Mouse (Mus musculus) lung, postnatal 0 days (tissue): ENCODE measurements around the gene Mtmr6. TPM values are rescaled to one million over a fixed set of nuclear protein-coding genes. Genes with fewer than 3 reads are reported as not detected.

Experiments used
- ATAC-seq: fragments of 200-750 bp; cut with Nextera tagmentation; 2 replicates; pipeline ENCODE4 v1.8.0; 2017; ENCODE audit warnings: moderate library complexity
- DNase-seq: peaks from one replicate; pipeline ENCODE4 v3.0.0-alpha.2; 2016; ENCODE audit warnings: low spot score
- H3K27ac ChIP-seq: fragments of 300-500 bp; sonication (generic); 2 replicates; pipeline ENCODE4 v1.5.1; 2014; ENCODE audit warnings: antibody characterized with exemption, mild to moderate bottlenecking, low read length, mixed read lengths
- H3K27me3 ChIP-seq: fragments of 300-500 bp; sonication (generic); replicated peaks from 2 replicates; pipeline ENCODE4 v1.6.1; 2014; ENCODE audit warnings: low read length, mixed read lengths; ENCODE audit not compliant: insufficient read depth
- H3K36me3 ChIP-seq: fragments of 300-500 bp; sonication (generic); 2 replicates; pipeline ENCODE4 v1.6.1; 2014; ENCODE audit warnings: low read length, mixed read lengths; ENCODE audit not compliant: insufficient read depth
- H3K4me1 ChIP-seq: fragments of 300-500 bp; sonication (generic); 2 replicates; pipeline ENCODE4 v1.6.1; 2014; ENCODE audit warnings: antibody characterized with exemption, low read depth, low read length, mixed read lengths; ENCODE audit not compliant: insufficient read depth
- H3K4me2 ChIP-seq: fragments of 300-500 bp; sonication (generic); replicated peaks from 2 replicates; pipeline ENCODE4 v1.6.1; 2014; ENCODE audit warnings: low read depth, mild to moderate bottlenecking, low read length, moderate library complexity, mixed read lengths
- H3K4me3 ChIP-seq: fragments of 300-500 bp; sonication (generic); 2 replicates; pipeline ENCODE4 v1.5.1; 2014; ENCODE audit warnings: low read depth, low read length
- H3K9ac ChIP-seq: fragments of 300-500 bp; sonication (generic); replicated peaks from 2 replicates; pipeline ENCODE4 v1.6.1; 2014; ENCODE audit warnings: low read depth, mild to moderate bottlenecking
- H3K9me3 ChIP-seq: fragments of 300-500 bp; sonication (generic); 2 replicates; pipeline ENCODE4 v1.6.1; 2016; ENCODE audit warnings: low read length, mixed read lengths
- CTCF ChIP-seq: IDR thresholded peaks from 2 replicates; pipeline ENCODE4 v1.5.1; 2016; ENCODE audit warnings: antibody characterized with exemption, mild to moderate bottlenecking
- EP300 ChIP-seq: IDR thresholded peaks from 2 replicates; pipeline ENCODE4 v1.6.1; 2016; ENCODE audit warnings: antibody characterized with exemption, mild to moderate bottlenecking, control low read depth
- WGBS: fragments of 180-500 bp; shearing (Covaris S2); extraction: QIAGEN DNeasy Blood & Tissue Kit; methylation state at CpG from one replicate; pipeline ENCODE4 v1.1.7; 2014; 5-methylcytosine and 5-hydroxymethylcytosine counted together
- microRNA counts: library from miRNA; unstranded; fragments of <30 nt; microRNA quantifications from one replicate; lab custom pipeline; 2015
- microRNA-seq: library from miRNA; unstranded; fragments of <30 nt; microRNA quantifications from one replicate; pipeline ENCODE4, GENCODE M21; 2016
- polyA plus RNA-seq: library from polyadenylated mRNA; unstranded; fragments of >200 nt; fragmentation: Nextera tagmentation; extraction: Ambion mirVana; gene quantifications from 2 replicates; pipeline ENCODE4 v1.2.1, GENCODE M21; 2015

Mtmr6 gene
- polyA plus RNA-seq, 1 experiment from 2014 or later = 42.7 TPM

- no peaks in the 10 kb centered on the region for H3K9me3 ChIP-seq
- no peaks in the 10 kb centered on the region for H3K27me3 ChIP-seq
- no peak overlapping the region for H3K4me3 ChIP-seq
- no peak overlapping the region for H3K4me2 ChIP-seq
- no peak overlapping the region for H3K9ac ChIP-seq
- ATAC-seq (no peak), DNase-seq (no peak)
- 72% methylated on average over 4 of the region's 4 CpGs for WGBS
- TF ChIP-seq CTCF (no peak), EP300 (no peak)
- no peak overlapping the region for H3K27ac ChIP-seq
- H3K4me1 ChIP-seq = no peaks in the 10 kb centered on the region
- H3K36me3 ChIP-seq = no peaks in the 10 kb centered on the region
Observed at GRCm38 (mm10) chr14:60340570-60340969, 75.5 kb downstream of the Mtmr6 start.

GRCm38 (mm10) chr14:60345326-60345876 lies 80.4 kb downstream of the Mtmr6 start:
- no peaks in the 10 kb centered on the region for H3K36me3 ChIP-seq
- no peaks in the 10 kb centered on the region for H3K27me3 ChIP-seq
- no peaks in the 10 kb centered on the region for H3K9me3 ChIP-seq
- no peak overlapping the region for H3K4me3 ChIP-seq
- WGBS = 86% methylated on average over 6 of the region's 6 CpGs
- ATAC-seq (no peak), DNase-seq (no peak)
- H3K4me2 ChIP-seq = no peak overlapping the region
- H3K4me1 ChIP-seq = no peaks in the 10 kb centered on the region
- H3K27ac ChIP-seq = no peak overlapping the region
- H3K9ac ChIP-seq = no peak overlapping the region
- no peak for TF ChIP-seq CTCF
- no peak for TF ChIP-seq EP300

MicroRNAs encoded within 50 kb of the gene (microRNA counts, 519-probe panel; counts per million panel counts)
- not detected for microRNA mmu-miR-719 (lab: Ali Mortazavi, UCI)

Small RNA genes lying within 50 kb of the gene (microRNA-seq; reads per million reads assigned to microRNA genes)
- not detected for gene Mir719

Other genes starting within 250 kb of the Mtmr6 start
- 0.25 and 0.54 TPM in 2 replicates for gene Atp8a2, start 68.0 kb upstream of the Mtmr6 start, polyA plus RNA-seq
- gene Nupl1, start 13.8 kb upstream of the Mtmr6 start, polyA plus RNA-seq = not detected in 2 replicates
- 19.6 and 22.5 TPM in 2 replicates for gene Gm49336, start 13.7 kb upstream of the Mtmr6 start, polyA plus RNA-seq
- 0.17 and 0.26 TPM in 2 replicates for gene Amer2, start 108.0 kb downstream of the Mtmr6 start, polyA plus RNA-seq